Mouse (Mus musculus) intestine, embryonic 16.5 days (tissue): ENCODE results near the gene Mylpf. TPM values are rescaled to one million over a fixed set of nuclear protein-coding genes. Genes with fewer than 3 reads are reported as not detected.

Experiments used
- ATAC-seq: fragments of 200-750 bp; cut with Nextera tagmentation; 2 replicates; pipeline ENCODE4 v1.8.0; 2017; ENCODE audit warnings: moderate TSS enrichment, moderate library complexity
- H3K27ac ChIP-seq: fragments of 300-500 bp; sonication (generic); 2 replicates; pipeline ENCODE4 v1.5.1; 2014; ENCODE audit warnings: mild to moderate bottlenecking, low read length
- H3K27me3 ChIP-seq: fragments of 300-500 bp; sonication (generic); replicated peaks from 2 replicates; pipeline ENCODE4 v1.6.1; 2014; ENCODE audit warnings: low read length, control low read depth, mixed read lengths; ENCODE audit not compliant: control insufficient read depth, insufficient read depth
- H3K36me3 ChIP-seq: fragments of 300-500 bp; sonication (generic); 2 replicates; pipeline ENCODE4 v1.6.1; 2014; ENCODE audit warnings: low read length, control low read depth; ENCODE audit not compliant: control insufficient read depth, insufficient read depth
- H3K4me1 ChIP-seq: fragments of 300-500 bp; sonication (generic); 2 replicates; pipeline ENCODE4 v1.6.1; 2014; ENCODE audit warnings: low read length, control low read depth, mixed read lengths; ENCODE audit not compliant: control insufficient read depth, insufficient read depth
- H3K4me2 ChIP-seq: fragments of 300-500 bp; sonication (generic); 2 replicates; pipeline ENCODE4 v1.6.1; 2014; ENCODE audit warnings: low read depth, low read length, control low read depth
- H3K4me3 ChIP-seq: fragments of 300-500 bp; sonication (generic); 2 replicates; pipeline ENCODE4 v1.5.1; 2014; ENCODE audit warnings: mild to moderate bottlenecking, low read length
- H3K9ac ChIP-seq: fragments of 300-500 bp; sonication (generic); 2 replicates; pipeline ENCODE4 v1.6.1; 2014; ENCODE audit warnings: low read depth, low read length
- H3K9me3 ChIP-seq: fragments of 300-500 bp; sonication (generic); 2 replicates; pipeline ENCODE4 v1.6.1; 2016; ENCODE audit warnings: low read length, control low read depth; ENCODE audit not compliant: control insufficient read depth
- WGBS: fragments of 180-500 bp; shearing (Covaris S2); extraction: QIAGEN DNeasy Blood & Tissue Kit; methylation state at CpG from one replicate; pipeline ENCODE4 v1.1.7; 2014; 5-methylcytosine and 5-hydroxymethylcytosine counted together
- polyA plus RNA-seq: library from polyadenylated mRNA; unstranded; fragments of >200 nt; fragmentation: Nextera tagmentation; extraction: Ambion mirVana; gene quantifications from 2 replicates; pipeline ENCODE4 v1.2.1, GENCODE M21; 2015

Gene Mylpf
- polyA plus RNA-seq, 1 experiment from 2014 or later: 21.0 TPM

- no peaks in the 10 kb centered on the region for H3K27me3 ChIP-seq
- H3K4me2 ChIP-seq: peak within 1 kb of the TSS; percentile 68
- H3K4me1 ChIP-seq: peaks cover 18% of the 10 kb centered on the region
- peak within 1 kb of the TSS; percentile 79 for H3K9ac ChIP-seq
- peaks cover 33% of the 10 kb centered on the region for H3K36me3 ChIP-seq
- peak within 1 kb of the TSS; percentile 77 for H3K4me3 ChIP-seq
- peak; percentile 98 for ATAC-seq
- under 1% methylated on average over 51 of the region's 51 CpGs for WGBS
- H3K9me3 ChIP-seq: no peaks in the 10 kb centered on the region
- peak within 1 kb of the TSS; percentile 90 for H3K27ac ChIP-seq
These were observed 13.0 kb upstream of the Mylpf start, which contains the start of gene Cd2bp2 for GRCm38 (mm10) chr7:127195544-127196295. Gene Cd2bp2, minus strand, starts transcription at chr7:127196050.

- 51% methylated on average over 11 of the region's 11 CpGs for WGBS
- H3K27ac ChIP-seq: peak overlapping the region; percentile 68; the same call in 1 of the 2 replicates
- H3K36me3 ChIP-seq: peaks cover 30% of the 10 kb centered on the region
- no peaks in the 10 kb centered on the region for H3K27me3 ChIP-seq
- ATAC-seq: no peak
- peak overlapping the region; percentile 65 for H3K4me2 ChIP-seq
- no peaks in the 10 kb centered on the region for H3K9me3 ChIP-seq
- peak overlapping the region; percentile 77 for H3K4me3 ChIP-seq
- H3K4me1 ChIP-seq: peaks cover 18% of the 10 kb centered on the region
- peak overlapping the region; percentile 66 for H3K9ac ChIP-seq
These were observed 12.2 kb upstream of the Mylpf start for GRCm38 (mm10) chr7:127196484-127196883.

GRCm38 (mm10) chr7:127206606-127207005 lies 2.1 kb upstream of the Mylpf start:
- peak overlapping the region; percentile 93 for H3K9ac ChIP-seq
- peak overlapping the region; percentile 78 for H3K4me2 ChIP-seq
- H3K27ac ChIP-seq: peak overlapping the region; percentile 27; the same call in 1 of the 2 replicates
- no peaks in the 10 kb centered on the region for H3K27me3 ChIP-seq
- peaks cover 13% of the 10 kb centered on the region for H3K4me1 ChIP-seq
- ATAC-seq: no peak
- 42% methylated on average over 2 of the region's 2 CpGs for WGBS
- H3K9me3 ChIP-seq: no peaks in the 10 kb centered on the region
- H3K4me3 ChIP-seq: peak overlapping the region; percentile 95
- peaks cover 12% of the 10 kb centered on the region for H3K36me3 ChIP-seq

- Histone ChIP-seq H3K27me3 (no peaks in the 10 kb centered on the region), H3K9ac (peak overlapping the region; percentile 93), H3K4me3 (peak overlapping the region; percentile 95), H3K36me3 (peaks cover 10% of the 10 kb centered on the region), H3K9me3 (no peaks in the 10 kb centered on the region), H3K4me1 (peaks cover 13% of the 10 kb centered on the region), H3K4me2 (peak overlapping the region; percentile 78), H3K27ac (peak overlapping the region; percentile 90)
- WGBS: under 1% methylated on average over 53 of the region's 53 CpGs
- ATAC-seq: peak; percentile 16
These were observed 1.1 kb upstream of the Mylpf start for GRCm38 (mm10) chr7:127207374-127208294.

- Histone ChIP-seq H3K27me3 (no peaks in the 10 kb centered on the region), H3K4me1 (peaks cover 13% of the 10 kb centered on the region), H3K4me3 (peak within 1 kb of the TSS; percentile 95), H3K4me2 (peak within 1 kb of the TSS; percentile 78), H3K27ac (peak within 1 kb of the TSS; percentile 90), H3K9ac (peak within 1 kb of the TSS; percentile 93), H3K36me3 (peaks cover 4% of the 10 kb centered on the region; the same call in 1 of the 2 replicates), H3K9me3 (no peaks in the 10 kb centered on the region)
- WGBS: 0% methylated on average over 20 of the region's 44 CpGs
- ATAC-seq: peak; percentile 44
These were observed 466 bp upstream of the Mylpf start, which contains the start of gene Tbc1d10b for GRCm38 (mm10) chr7:127208295-127208552. Gene Tbc1d10b, minus strand, starts transcription at chr7:127208468.

GRCm38 (mm10) chr7:127209851-127210250 lies 1.2 kb downstream of the Mylpf start:
- no peak for ATAC-seq
- H3K27me3 ChIP-seq: no peaks in the 10 kb centered on the region
- WGBS: 81% methylated on average over 5 of the region's 5 CpGs
- H3K4me1 ChIP-seq: peaks cover 14% of the 10 kb centered on the region
- no peaks in the 10 kb centered on the region for H3K9me3 ChIP-seq
- H3K4me3 ChIP-seq: no peak overlapping the region
- H3K36me3 ChIP-seq: no peaks in the 10 kb centered on the region
- H3K4me2 ChIP-seq: peak overlapping the region; percentile 44; the same call in 1 of the 2 replicates
- no peak overlapping the region; the same call in 1 of the 2 replicates for H3K27ac ChIP-seq
- no peak overlapping the region for H3K9ac ChIP-seq

- 87% methylated on average over 4 of the region's 4 CpGs for WGBS
- H3K4me3 ChIP-seq: no peak overlapping the region
- no peaks in the 10 kb centered on the region for H3K36me3 ChIP-seq
- H3K9me3 ChIP-seq: no peaks in the 10 kb centered on the region
- no peak overlapping the region for H3K9ac ChIP-seq
- no peak for ATAC-seq
- no peaks in the 10 kb centered on the region for H3K27me3 ChIP-seq
- no peak overlapping the region for H3K27ac ChIP-seq
- no peak overlapping the region for H3K4me2 ChIP-seq
- H3K4me1 ChIP-seq: peaks cover 15% of the 10 kb centered on the region
These were observed 1.6 kb downstream of the Mylpf start for GRCm38 (mm10) chr7:127210266-127210665.

GRCm38 (mm10) chr7:127211014-127211745 lies 2.5 kb downstream of the Mylpf start:
- WGBS: 72% methylated on average over 5 of the region's 5 CpGs

More at GRCm38 (mm10) chr7:127211014-127211745, 2.5 kb downstream of the Mylpf start:
- Histone ChIP-seq H3K4me1 (peaks cover 13% of the 10 kb centered on the region), H3K27ac (no peak overlapping the region), H3K4me3 (no peak overlapping the region), H3K9ac (no peak overlapping the region), H3K27me3 (no peaks in the 10 kb centered on the region), H3K4me2 (no peak overlapping the region), H3K9me3 (no peaks in the 10 kb centered on the region), H3K36me3 (no peaks in the 10 kb centered on the region)
- no peak for ATAC-seq
